Mouse (Mus musculus) embryonic facial prominence, embryonic 15.5 days (tissue): ENCODE data around the gene Ddi2. TPM values are rescaled to one million over a fixed set of nuclear protein-coding genes. Genes with fewer than 3 reads are reported as not detected.

Experiments used
- ATAC-seq: fragments of 200-750 bp; cut with Nextera tagmentation; 2 replicates; pipeline ENCODE4 v1.8.0; 2017; ENCODE audit warnings: low read depth, moderate TSS enrichment; ENCODE audit not compliant: insufficient number of reproducible peaks, low FRiP score, low TSS enrichment
- H3K27ac ChIP-seq: fragments of 300-500 bp; sonication (generic); replicated peaks from 2 replicates; pipeline ENCODE4 v1.5.1; 2015; ENCODE audit warnings: mild to moderate bottlenecking, inconsistent platforms
- H3K27me3 ChIP-seq: fragments of 300-500 bp; sonication (generic); 2 replicates; pipeline ENCODE4 v1.6.1; 2015; ENCODE audit warnings: inconsistent platforms
- H3K36me3 ChIP-seq: fragments of 300-500 bp; sonication (generic); 2 replicates; pipeline ENCODE4 v1.6.1; 2015; ENCODE audit warnings: mild to moderate bottlenecking, inconsistent platforms
- H3K4me1 ChIP-seq: fragments of 300-500 bp; sonication (generic); 2 replicates; pipeline ENCODE4 v1.6.1; 2015; ENCODE audit warnings: inconsistent platforms
- H3K4me2 ChIP-seq: fragments of 300-500 bp; sonication (generic); replicated peaks from 2 replicates; pipeline ENCODE4 v1.6.1; 2015; ENCODE audit warnings: mild to moderate bottlenecking, inconsistent platforms
- H3K4me3 ChIP-seq: fragments of 300-500 bp; sonication (generic); replicated peaks from 2 replicates; pipeline ENCODE4 v1.5.1; 2015; ENCODE audit warnings: mild to moderate bottlenecking, inconsistent platforms
- H3K9ac ChIP-seq: fragments of 300-500 bp; sonication (generic); 2 replicates; pipeline ENCODE4 v1.6.1; 2015; ENCODE audit warnings: inconsistent platforms
- H3K9me3 ChIP-seq: fragments of 300-500 bp; sonication (generic); replicated peaks from 2 replicates; pipeline ENCODE4 v1.6.1; 2016; ENCODE audit warnings: inconsistent platforms
- WGBS: fragments of 180-500 bp; shearing (Covaris S2); methylation state at CpG from one replicate; pipeline ENCODE4 v1.1.7; 2015; 5-methylcytosine and 5-hydroxymethylcytosine counted together
- polyA plus RNA-seq: library from polyadenylated mRNA; unstranded; fragments of >200 nt; fragmentation: Nextera tagmentation; extraction: Ambion mirVana; gene quantifications from 2 replicates; pipeline ENCODE4 v1.2.1, GENCODE M21; 2015

The Ddi2 gene
- polyA plus RNA-seq, 1 experiment from 2014 or later: 25.2 TPM

- Histone ChIP-seq H3K9ac (no peak overlapping the region), H3K36me3 (peaks cover 48% of the 10 kb centered on the region), H3K27ac (no peak overlapping the region), H3K27me3 (no peaks in the 10 kb centered on the region), H3K4me3 (no peak overlapping the region), H3K4me2 (no peak overlapping the region), H3K9me3 (no peaks in the 10 kb centered on the region), H3K4me1 (peaks cover 2% of the 10 kb centered on the region)
- no peak for ATAC-seq
- 82% methylated on average over 4 of the region's 4 CpGs for WGBS
Observed at GRCm38 (mm10) chr4:141760942-141761341, 37.7 kb upstream of the Ddi2 start.

DNA sequence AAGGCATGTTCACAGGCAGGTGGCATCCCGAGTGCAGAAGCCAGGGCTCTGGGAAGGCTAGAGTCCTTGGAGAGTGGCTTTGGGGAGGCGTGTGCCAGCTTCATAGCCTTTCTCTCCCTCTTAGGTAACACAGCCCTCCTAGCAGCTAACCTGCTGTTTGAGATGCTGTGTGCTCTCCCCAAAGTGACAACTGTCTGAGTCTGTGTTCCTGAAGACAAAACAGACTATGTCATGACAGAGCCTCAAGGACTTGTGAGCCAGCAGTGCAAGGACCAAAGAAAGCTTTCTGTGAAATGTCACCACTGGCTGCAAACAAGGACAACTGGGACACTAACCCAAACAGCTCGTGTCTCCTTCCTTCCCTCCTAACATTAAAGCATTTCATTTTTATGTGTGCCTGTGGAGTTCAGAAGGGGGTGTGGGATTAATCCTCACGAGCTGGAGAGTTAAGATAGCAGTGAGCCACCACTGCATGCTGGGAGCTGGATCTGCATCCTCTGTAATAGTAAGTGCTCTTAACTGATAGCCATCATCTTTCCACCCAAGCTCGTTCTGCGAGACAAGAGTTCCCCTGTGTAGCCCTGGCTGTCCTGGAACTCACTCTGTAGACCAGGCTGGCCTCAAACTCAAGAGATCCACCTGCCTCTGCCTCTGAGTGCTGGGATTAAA is 35.8 kb upstream of the Ddi2 start:
- H3K9ac ChIP-seq: no peak overlapping the region
- H3K27ac ChIP-seq: no peak overlapping the region
- no peak for ATAC-seq
- H3K9me3 ChIP-seq: no peaks in the 10 kb centered on the region
- no peak overlapping the region for H3K4me2 ChIP-seq
- H3K36me3 ChIP-seq: peaks cover 32% of the 10 kb centered on the region
- no peaks in the 10 kb centered on the region for H3K4me1 ChIP-seq
- no peak overlapping the region for H3K4me3 ChIP-seq
- 63% methylated on average over 6 of the region's 6 CpGs for WGBS
- no peaks in the 10 kb centered on the region for H3K27me3 ChIP-seq

DNA sequence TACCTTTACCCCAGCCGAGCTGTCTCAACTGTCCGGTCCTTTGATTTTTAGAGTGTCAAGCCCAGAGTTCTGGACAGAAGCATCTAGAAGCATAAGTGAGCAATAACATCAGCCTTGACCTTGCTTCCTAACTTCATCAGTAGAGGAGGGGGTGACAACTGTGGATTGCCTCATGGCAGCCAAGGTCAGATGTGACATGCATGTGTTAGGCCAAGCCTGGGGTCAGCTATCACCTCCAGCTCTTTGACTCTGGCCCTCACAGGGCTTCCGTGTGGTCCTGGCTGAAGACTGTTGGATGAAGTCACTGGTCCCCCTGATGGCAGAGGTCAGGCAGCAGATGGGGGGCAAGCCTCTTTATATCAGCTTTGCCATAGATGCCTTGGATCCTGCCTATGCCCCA is 33.9 kb upstream of the Ddi2 start:
- no peak overlapping the region for H3K9ac ChIP-seq
- no peaks in the 10 kb centered on the region for H3K27me3 ChIP-seq
- peaks cover 13% of the 10 kb centered on the region for H3K36me3 ChIP-seq
- no peak overlapping the region for H3K4me3 ChIP-seq
- H3K9me3 ChIP-seq: no peaks in the 10 kb centered on the region
- no peak for ATAC-seq
- no peaks in the 10 kb centered on the region for H3K4me1 ChIP-seq
- WGBS: 93% methylated on average over 3 of the region's 3 CpGs
- no peak overlapping the region for H3K27ac ChIP-seq
- H3K4me2 ChIP-seq: no peak overlapping the region

DNA sequence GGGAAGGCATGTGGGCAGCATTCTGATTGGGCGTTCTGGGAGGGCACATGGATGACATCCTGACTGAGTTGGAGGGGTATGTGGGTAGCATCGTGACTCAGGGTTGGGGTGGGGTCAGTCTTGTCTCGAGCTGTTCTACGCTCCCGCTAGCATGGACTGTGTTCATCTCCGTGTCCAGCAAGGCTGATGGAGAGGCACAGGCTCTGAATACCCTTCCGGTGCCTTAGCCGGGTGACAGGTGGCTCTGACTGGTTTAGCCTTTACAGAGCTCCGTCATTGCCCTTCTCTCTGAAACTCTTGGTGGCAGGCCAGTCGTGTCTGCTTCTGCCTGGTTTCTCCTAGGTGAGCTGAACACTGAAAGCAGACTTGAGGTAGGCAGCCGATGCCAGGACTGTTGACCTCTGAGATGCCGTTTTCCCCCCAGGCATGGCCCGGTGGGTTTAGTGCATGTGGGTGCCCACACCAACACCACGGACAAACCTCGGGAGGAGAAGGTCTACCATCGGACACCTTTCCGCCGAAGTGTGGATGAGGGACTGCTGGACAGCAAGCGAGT is 32.2 kb upstream of the Ddi2 start:
- Histone ChIP-seq H3K9ac (no peak overlapping the region), H3K36me3 (no peaks in the 10 kb centered on the region), H3K27me3 (no peaks in the 10 kb centered on the region), H3K4me3 (no peak overlapping the region), H3K27ac (no peak overlapping the region), H3K4me1 (no peaks in the 10 kb centered on the region), H3K4me2 (no peak overlapping the region), H3K9me3 (no peaks in the 10 kb centered on the region)
- 89% methylated on average over 19 of the region's 19 CpGs for WGBS
- no peak for ATAC-seq

DNA sequence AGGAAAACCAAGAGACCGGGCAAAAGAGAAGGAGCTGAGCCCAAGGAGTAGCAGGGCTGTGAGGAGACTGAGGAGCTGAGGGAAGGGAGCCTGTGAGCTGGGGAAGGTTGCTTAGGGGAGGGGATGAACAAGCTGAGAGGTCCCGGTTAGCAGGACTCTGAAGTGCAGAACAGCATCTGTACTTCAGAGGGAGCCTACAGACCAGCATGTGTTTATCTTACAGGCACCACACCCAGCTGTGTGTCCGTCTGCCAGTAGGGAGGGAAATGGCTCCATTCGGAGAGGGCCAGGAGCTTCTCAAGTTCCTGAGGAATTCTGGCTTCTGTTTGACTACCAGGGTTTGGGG is 28.8 kb upstream of the Ddi2 start:
- WGBS: 5% methylated on average over 4 of the region's 4 CpGs
- no peak for ATAC-seq

GRCm38 (mm10) chr4:141751419-141752075 is 28.3 kb upstream of the Ddi2 start:
- Histone ChIP-seq H3K36me3 (no peaks in the 10 kb centered on the region), H3K9ac (no peak overlapping the region), H3K9me3 (no peaks in the 10 kb centered on the region), H3K4me3 (no peak overlapping the region), H3K27ac (0 out of 2 replicates have a peak overlapping the region, but pooled peaks have one; percentile 44), H3K4me1 (no peaks in the 10 kb centered on the region), H3K4me2 (no peak overlapping the region), H3K27me3 (no peaks in the 10 kb centered on the region)
- 40% methylated on average over 4 of the region's 4 CpGs for WGBS
- ATAC-seq: peak; percentile 55; the same call in 1 of the 2 replicates

More for the DNA sequence above, 28.8 kb upstream of the Ddi2 start:
- H3K9me3 ChIP-seq: no peaks in the 10 kb centered on the region
- no peaks in the 10 kb centered on the region for H3K27me3 ChIP-seq
- no peaks in the 10 kb centered on the region for H3K36me3 ChIP-seq
- H3K27ac ChIP-seq: 0 out of 2 replicates have a peak overlapping the region, but pooled peaks have one; percentile 44
- H3K4me1 ChIP-seq: no peaks in the 10 kb centered on the region
- no peak overlapping the region for H3K4me2 ChIP-seq
- no peak overlapping the region for H3K9ac ChIP-seq
- no peak overlapping the region for H3K4me3 ChIP-seq

- ATAC-seq: no peak
- H3K4me1 ChIP-seq: no peaks in the 10 kb centered on the region
- H3K36me3 ChIP-seq: no peaks in the 10 kb centered on the region
- H3K27me3 ChIP-seq: no peaks in the 10 kb centered on the region
- 70% methylated on average over 3 of the region's 3 CpGs for WGBS
- H3K9me3 ChIP-seq: no peaks in the 10 kb centered on the region
- no peak overlapping the region for H3K9ac ChIP-seq
- H3K4me3 ChIP-seq: no peak overlapping the region
- H3K4me2 ChIP-seq: no peak overlapping the region
- no peak overlapping the region for H3K27ac ChIP-seq
Observed at GRCm38 (mm10) chr4:141750826-141751225, 27.6 kb upstream of the Ddi2 start.

DNA sequence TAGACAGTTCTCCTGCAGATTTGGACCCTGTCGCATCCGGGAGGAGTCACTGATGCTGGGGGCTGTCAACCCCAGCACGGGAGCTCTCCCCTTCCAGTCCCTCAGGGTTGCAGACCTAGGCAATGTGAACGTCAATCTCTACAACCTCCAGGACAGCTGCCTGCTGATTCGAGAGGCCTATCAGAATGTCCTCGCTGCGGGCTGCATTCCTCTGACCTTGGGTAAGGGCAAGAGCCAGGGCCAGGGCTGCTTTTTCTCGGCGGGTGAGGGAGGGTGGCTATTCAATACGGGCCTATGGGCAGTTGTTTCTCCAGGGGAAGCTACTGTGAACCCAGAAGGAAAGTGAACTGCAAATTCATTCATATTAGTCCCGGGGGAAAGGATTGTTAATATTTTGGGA is 26.3 kb upstream of the Ddi2 start:
- WGBS: 47% methylated on average over 11 of the region's 11 CpGs
- H3K36me3 ChIP-seq: no peaks in the 10 kb centered on the region
- H3K4me2 ChIP-seq: no peak overlapping the region
- no peaks in the 10 kb centered on the region for H3K4me1 ChIP-seq
- H3K9me3 ChIP-seq: no peaks in the 10 kb centered on the region
- H3K4me3 ChIP-seq: no peak overlapping the region
- H3K27me3 ChIP-seq: no peaks in the 10 kb centered on the region
- no peak for ATAC-seq
- no peak overlapping the region for H3K9ac ChIP-seq
- H3K27ac ChIP-seq: no peak overlapping the region

DNA sequence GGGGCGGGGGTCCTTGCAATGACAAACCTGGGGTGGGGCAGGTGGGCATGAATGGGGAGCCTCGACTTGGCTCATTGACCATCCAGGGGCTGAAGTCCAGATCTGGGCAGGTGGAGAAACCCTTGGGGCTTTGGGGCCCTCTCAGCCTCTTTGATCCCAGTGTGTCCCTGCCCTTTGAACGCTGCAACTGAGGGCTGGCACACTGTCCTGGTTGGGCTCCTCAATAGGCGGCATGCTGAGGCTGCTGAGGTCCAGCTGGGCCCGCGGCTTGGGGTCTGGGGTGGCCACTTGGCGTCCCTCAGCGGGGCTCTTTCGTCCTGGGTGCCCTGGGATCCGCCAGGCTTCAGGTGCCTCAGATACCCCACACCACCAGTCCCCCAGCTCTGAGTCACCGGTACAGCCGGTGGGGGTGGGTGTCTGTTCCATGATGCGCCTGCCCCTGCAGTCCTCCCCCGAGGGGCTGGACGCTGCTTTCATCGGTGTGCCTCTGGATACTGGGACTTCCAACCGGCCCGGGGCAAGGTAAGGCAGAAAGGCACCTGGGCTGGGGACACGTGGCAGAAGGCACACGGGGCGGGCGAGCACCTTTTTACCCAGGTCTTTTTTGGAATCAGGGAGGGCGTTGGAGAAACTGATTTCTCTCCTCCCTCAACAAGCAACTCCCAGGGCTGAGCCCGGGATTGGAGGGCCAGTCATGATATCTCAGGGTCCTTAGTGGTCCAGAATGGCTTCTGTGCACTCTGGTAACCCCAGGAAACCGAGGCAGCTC is 23.5 kb upstream of the Ddi2 start, which contains the start of gene Agmat:
Gene Agmat, plus strand, starts transcription at position 95 of the 769 bp plus-strand sequence.
- H3K4me1 ChIP-seq: no peaks in the 10 kb centered on the region
- no peaks in the 10 kb centered on the region for H3K9me3 ChIP-seq
- no peak within 1 kb of the TSS for H3K27ac ChIP-seq
- WGBS: 20% methylated on average over 25 of the region's 25 CpGs
- H3K27me3 ChIP-seq: no peaks in the 10 kb centered on the region
- no peak within 1 kb of the TSS for H3K4me3 ChIP-seq
- no peak within 1 kb of the TSS for H3K9ac ChIP-seq
- H3K36me3 ChIP-seq: no peaks in the 10 kb centered on the region
- no peak within 1 kb of the TSS for H3K4me2 ChIP-seq
- no peak for ATAC-seq

- Histone ChIP-seq H3K27me3 (no peaks in the 10 kb centered on the region), H3K27ac (peak overlapping the region; percentile 29), H3K4me1 (no peaks in the 10 kb centered on the region), H3K9ac (no peak overlapping the region), H3K4me3 (no peak overlapping the region), H3K4me2 (no peak overlapping the region), H3K36me3 (no peaks in the 10 kb centered on the region), H3K9me3 (no peaks in the 10 kb centered on the region)
- 76% methylated on average over 4 of the region's 4 CpGs for WGBS
- ATAC-seq: no peak
Observed at GRCm38 (mm10) chr4:141742381-141742780, 19.2 kb upstream of the Ddi2 start.

DNA sequence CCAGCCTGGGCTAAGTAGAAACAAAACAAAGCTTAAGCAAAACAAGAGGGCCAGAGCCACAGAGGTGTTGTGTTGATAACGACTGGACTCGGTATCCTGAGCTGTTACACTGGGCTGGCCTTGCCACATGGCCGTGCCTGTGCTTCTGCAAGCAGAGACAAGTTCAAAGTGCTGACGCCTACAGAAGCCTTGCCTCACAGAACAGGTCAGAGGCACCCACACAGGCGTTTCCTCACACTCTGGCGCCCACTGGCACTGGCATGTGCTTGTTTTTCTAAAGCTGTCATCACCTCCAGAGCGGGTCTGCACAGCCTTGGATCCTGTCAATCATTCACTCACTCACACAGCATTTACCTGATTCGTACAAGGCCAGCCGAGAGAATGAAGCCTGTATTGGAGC is 18.6 kb upstream of the Ddi2 start:
- 60% methylated on average over 9 of the region's 9 CpGs for WGBS
- Histone ChIP-seq H3K4me2 (no peak overlapping the region), H3K27me3 (no peaks in the 10 kb centered on the region), H3K4me1 (no peaks in the 10 kb centered on the region), H3K9ac (no peak overlapping the region), H3K9me3 (no peaks in the 10 kb centered on the region), H3K4me3 (no peak overlapping the region), H3K27ac (peak overlapping the region; percentile 29), H3K36me3 (no peaks in the 10 kb centered on the region)
- ATAC-seq: peak; percentile 63; the same call in 1 of the 2 replicates
